Mouse (Mus musculus): ENCODE measurements around the gene Slc7a8. TPM values are rescaled to one million over a fixed set of nuclear protein-coding genes. Genes with fewer than 3 reads are reported as not detected.

Gene Slc7a8
- polyA plus RNA-seq, 2 experiments = 4.5 to 5.8 TPM

DNA sequence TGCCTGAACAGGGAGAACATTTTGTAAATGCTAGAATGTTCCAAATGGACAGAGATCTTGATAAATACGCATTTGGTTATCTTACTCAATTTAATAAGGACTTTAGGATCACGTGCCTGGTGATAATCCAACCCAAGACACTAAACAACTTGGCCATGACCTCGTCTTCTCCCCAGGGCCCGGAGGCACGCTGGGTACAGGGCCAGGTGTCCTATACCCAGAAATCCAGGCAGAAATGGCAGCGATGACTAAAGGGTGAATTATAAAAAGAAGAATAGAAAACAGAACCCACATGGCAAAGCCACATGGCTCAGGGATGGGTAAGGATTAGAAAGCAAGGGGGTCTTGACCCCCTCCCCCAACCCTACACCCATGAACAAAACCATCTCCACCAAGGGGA lies 40.0 kb downstream of the Slc7a8 start:
- no peaks in the 10 kb centered on the region for H3K27me3 ChIP-seq (ENCODE audit: control insufficient read depth, insufficient read depth, low read length)
- H3K4me2 ChIP-seq (replicated peaks; ENCODE audit: low read depth, low read length, severe bottlenecking) = no peak overlapping the region
- H3K4me1 ChIP-seq (ENCODE audit: control insufficient read depth, insufficient read depth, low read length) = no peaks in the 10 kb centered on the region
- no peak overlapping the region for H3K9ac ChIP-seq (ENCODE audit: low read depth, low read length, severe bottlenecking)
- WGBS = 83% methylated on average over 6 of the region's 6 CpGs
- TF ChIP-seq POLR2A (IDR thresholded peaks at IDR 0.05; ENCODE audit: borderline replicate concordance, extremely low read depth, insufficient read depth, insufficient read length) = no peak
- H3K27ac ChIP-seq (replicated peaks; ENCODE audit: low read depth, low read length) = no peak overlapping the region
- DNase-seq (ENCODE audit: low spot score) = no peak
- ATAC-seq (ENCODE audit: low FRiP score, low read depth) = no peak
- H3K9me3 ChIP-seq (ENCODE audit: control insufficient read depth, low read length) = no peaks in the 10 kb centered on the region
- H3K4me3 ChIP-seq (replicated peaks; ENCODE audit: low read length) = no peak overlapping the region
- no peaks in the 10 kb centered on the region for H3K36me3 ChIP-seq (ENCODE audit: control insufficient read depth, insufficient read depth, low read length)

DNA sequence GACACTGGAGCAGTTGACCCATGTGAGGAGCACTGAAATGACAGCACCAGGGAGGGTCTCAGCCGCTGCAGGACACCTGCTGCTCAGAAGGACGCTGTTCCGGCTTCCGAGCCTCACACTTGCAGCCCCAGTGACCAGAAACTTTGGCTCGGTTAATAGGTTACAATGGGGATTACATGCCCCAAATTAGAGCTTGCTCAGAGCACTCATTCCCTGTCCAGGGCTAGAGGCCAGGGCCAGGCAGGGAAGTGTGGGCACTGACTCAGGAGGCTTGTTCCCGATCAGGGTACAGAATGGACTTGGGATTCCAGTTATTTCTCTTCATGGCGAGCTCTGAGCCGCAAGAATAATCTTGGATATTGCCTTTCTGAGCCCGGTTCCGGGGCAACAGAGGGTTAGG lies 44.1 kb downstream of the Slc7a8 start:
- DNase-seq (ENCODE audit: low spot score) (no peak), ATAC-seq (ENCODE audit: low FRiP score, low read depth) (no peak)
- Histone ChIP-seq H3K9ac (ENCODE audit: low read depth, low read length, severe bottlenecking) (no peak overlapping the region), H3K4me2 (replicated peaks; ENCODE audit: low read depth, low read length, severe bottlenecking) (no peak overlapping the region), H3K27me3 (ENCODE audit: control insufficient read depth, insufficient read depth, low read length) (no peaks in the 10 kb centered on the region), H3K4me1 (ENCODE audit: control insufficient read depth, insufficient read depth, low read length) (no peaks in the 10 kb centered on the region), H3K4me3 (replicated peaks; ENCODE audit: low read length) (no peak overlapping the region), H3K9me3 (ENCODE audit: control insufficient read depth, low read length) (no peaks in the 10 kb centered on the region), H3K27ac (replicated peaks; ENCODE audit: low read depth, low read length) (no peak overlapping the region), H3K36me3 (ENCODE audit: control insufficient read depth, insufficient read depth, low read length) (no peaks in the 10 kb centered on the region)
- WGBS = 77% methylated on average over 10 of the region's 10 CpGs
- TF ChIP-seq POLR2A (IDR thresholded peaks at IDR 0.05; ENCODE audit: borderline replicate concordance, extremely low read depth, insufficient read depth, insufficient read length) = no peak

DNA sequence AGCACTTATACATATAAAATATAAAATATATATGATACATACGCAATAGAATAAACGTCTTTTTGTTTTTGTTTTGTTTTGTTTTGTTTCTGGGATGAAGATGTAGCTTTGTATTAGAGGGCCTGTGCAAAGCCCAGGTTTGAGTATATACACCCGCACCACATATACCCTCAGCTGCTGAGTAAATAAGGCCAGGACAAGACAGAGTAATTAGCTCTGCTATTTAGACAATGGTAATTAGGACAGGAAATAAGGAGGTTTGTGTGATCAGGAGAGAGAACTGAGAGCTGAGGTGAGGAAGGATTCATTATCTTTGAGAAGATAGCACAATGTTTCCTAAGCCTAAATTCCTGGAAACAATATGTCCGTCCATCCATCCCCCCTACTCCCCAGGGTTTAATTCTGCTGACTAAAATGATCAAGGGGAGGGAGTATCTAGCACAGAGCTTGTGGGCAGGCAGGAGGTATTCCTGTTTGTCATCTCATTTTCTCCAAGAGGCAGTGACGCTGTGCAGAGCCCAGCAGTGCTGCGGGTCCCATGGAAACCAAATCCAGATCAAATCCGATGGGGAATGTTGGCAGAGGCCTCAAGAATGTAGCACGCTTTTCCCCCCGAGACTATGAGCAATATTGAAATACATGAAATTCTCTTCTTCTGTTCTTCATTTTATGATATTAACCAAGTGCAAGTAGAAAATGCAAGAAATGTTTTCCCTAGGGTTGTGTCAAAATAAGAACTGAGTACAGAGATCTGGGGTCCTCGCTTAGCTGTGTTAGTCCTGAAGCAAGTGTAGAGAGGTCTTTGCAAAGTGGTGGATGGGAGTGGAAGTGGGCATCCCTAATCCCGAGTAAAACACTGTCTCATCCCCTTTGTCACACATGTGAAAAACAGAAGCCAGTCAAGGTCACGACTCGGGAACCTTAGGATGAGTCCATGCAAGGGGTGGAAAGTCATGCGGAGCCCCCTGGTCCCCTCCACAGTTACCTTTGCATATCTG lies 44.9 kb downstream of the Slc7a8 start:
- WGBS = 63% methylated on average over 14 of the region's 14 CpGs
- no peak for TF ChIP-seq POLR2A (IDR thresholded peaks at IDR 0.05; ENCODE audit: borderline replicate concordance, extremely low read depth, insufficient read depth, insufficient read length)
- H3K27ac ChIP-seq (replicated peaks; ENCODE audit: low read depth, low read length) = no peak overlapping the region
- H3K9ac ChIP-seq (ENCODE audit: low read depth, low read length, severe bottlenecking) = no peak overlapping the region
- no peak overlapping the region for H3K4me2 ChIP-seq (replicated peaks; ENCODE audit: low read depth, low read length, severe bottlenecking)
- no peaks in the 10 kb centered on the region for H3K9me3 ChIP-seq (ENCODE audit: control insufficient read depth, low read length)
- no peaks in the 10 kb centered on the region for H3K27me3 ChIP-seq (ENCODE audit: control insufficient read depth, insufficient read depth, low read length)
- H3K4me3 ChIP-seq (replicated peaks; ENCODE audit: low read length) = no peak overlapping the region
- ATAC-seq (ENCODE audit: low FRiP score, low read depth) (peak; percentile 50; the same call in 1 of the 2 replicates), DNase-seq (ENCODE audit: low spot score) (peak; percentile 63)
- H3K36me3 ChIP-seq (ENCODE audit: control insufficient read depth, insufficient read depth, low read length) = no peaks in the 10 kb centered on the region
- no peaks in the 10 kb centered on the region for H3K4me1 ChIP-seq (ENCODE audit: control insufficient read depth, insufficient read depth, low read length)

DNA sequence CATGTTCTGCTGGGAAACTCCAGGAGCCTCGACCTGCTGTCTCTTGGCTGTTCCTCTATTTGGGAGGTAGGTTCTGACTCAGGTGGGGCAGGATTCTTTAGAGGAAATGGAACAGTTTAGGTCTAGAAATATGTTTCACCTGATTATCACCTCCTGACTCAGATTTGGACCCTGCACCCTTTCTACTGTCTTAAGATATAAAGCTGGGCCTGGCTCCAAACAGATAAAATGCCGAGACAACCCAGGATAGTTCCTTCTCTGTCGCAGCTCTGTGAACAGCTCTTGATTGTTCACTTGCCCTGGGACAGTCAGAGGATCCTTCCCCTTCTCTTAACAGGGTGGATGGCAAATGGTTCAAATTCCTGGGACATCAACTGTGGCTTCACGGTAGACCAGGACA lies 46.5 kb downstream of the Slc7a8 start:
- H3K27me3 ChIP-seq (ENCODE audit: control insufficient read depth, insufficient read depth, low read length) = no peaks in the 10 kb centered on the region
- no peaks in the 10 kb centered on the region for H3K36me3 ChIP-seq (ENCODE audit: control insufficient read depth, insufficient read depth, low read length)
- no peak overlapping the region for H3K4me3 ChIP-seq (replicated peaks; ENCODE audit: low read length)
- no peaks in the 10 kb centered on the region for H3K9me3 ChIP-seq (ENCODE audit: control insufficient read depth, low read length)
- WGBS = 74% methylated on average over 4 of the region's 4 CpGs
- no peak overlapping the region for H3K9ac ChIP-seq (ENCODE audit: low read depth, low read length, severe bottlenecking)
- DNase-seq (ENCODE audit: low spot score) = no peak
- no peak overlapping the region for H3K27ac ChIP-seq (replicated peaks; ENCODE audit: low read depth, low read length)
- TF ChIP-seq POLR2A (IDR thresholded peaks at IDR 0.05; ENCODE audit: borderline replicate concordance, extremely low read depth, insufficient read depth, insufficient read length) = no peak
- no peak for ATAC-seq (ENCODE audit: low FRiP score, low read depth)
- H3K4me1 ChIP-seq (ENCODE audit: control insufficient read depth, insufficient read depth, low read length) = no peaks in the 10 kb centered on the region
- H3K4me2 ChIP-seq (replicated peaks; ENCODE audit: low read depth, low read length, severe bottlenecking) = no peak overlapping the region

- no peaks in the 10 kb centered on the region for H3K27me3 ChIP-seq (ENCODE audit: control insufficient read depth, insufficient read depth, low read length)
- 66% methylated on average over 4 of the region's 4 CpGs for WGBS
- H3K27ac ChIP-seq (replicated peaks; ENCODE audit: low read depth, low read length) = no peak overlapping the region
- DNase-seq (ENCODE audit: low spot score) (no peak), ATAC-seq (ENCODE audit: low FRiP score, low read depth) (no peak)
- H3K9ac ChIP-seq (ENCODE audit: low read depth, low read length, severe bottlenecking) = no peak overlapping the region
- TF ChIP-seq POLR2A (IDR thresholded peaks at IDR 0.05; ENCODE audit: borderline replicate concordance, extremely low read depth, insufficient read depth, insufficient read length) = no peak
- no peak overlapping the region for H3K4me3 ChIP-seq (replicated peaks; ENCODE audit: low read length)
- no peaks in the 10 kb centered on the region for H3K9me3 ChIP-seq (ENCODE audit: control insufficient read depth, low read length)
- H3K36me3 ChIP-seq (ENCODE audit: control insufficient read depth, insufficient read depth, low read length) = no peaks in the 10 kb centered on the region
- no peak overlapping the region for H3K4me2 ChIP-seq (replicated peaks; ENCODE audit: low read depth, low read length, severe bottlenecking)
- no peaks in the 10 kb centered on the region for H3K4me1 ChIP-seq (ENCODE audit: control insufficient read depth, insufficient read depth, low read length)
Measured at GRCm38 (mm10) chr14:54734004-54734403, 47.7 kb downstream of the Slc7a8 start.

Measured in limb, embryonic 14.5 days (tissue).